Mouse (Mus musculus): ENCODE measurements around the gene Dhx29.

Gene Dhx29

GRCm38 (mm10) chr13:112927287-112928001 lies at the start of gene Dhx29, which contains the start of gene Mtrex:
Dhx29 (plus strand) TSS chr13:112927454.
Mtrex (minus strand) TSS chr13:112927398.
- DNase-seq (ENCODE audit: low spot score in 2 of 2), result peak; percentile 97 to 99

- DNase-seq (ENCODE audit: low spot score in 2 of 2), result no peak
Observed at GRCm38 (mm10) chr13:112887234-112887633, 40.0 kb upstream of the Dhx29 start.

- DNase-seq (ENCODE audit: low spot score in 2 of 2), result no peak
Observed at GRCm38 (mm10) chr13:112902176-112902575, 25.1 kb upstream of the Dhx29 start.

- peak in 1 of 2 experiments; percentile 17 for DNase-seq (ENCODE audit: low spot score in 2 of 2)
Observed at GRCm38 (mm10) chr13:112909663-112910062, 17.6 kb upstream of the Dhx29 start.

- peak in 1 of 2 experiments; percentile 5 for DNase-seq (ENCODE audit: low spot score in 2 of 2)
Observed at GRCm38 (mm10) chr13:112910434-112910833, 16.8 kb upstream of the Dhx29 start.

GRCm38 (mm10) chr13:112919141-112919865 lies 8.0 kb upstream of the Dhx29 start:
- no peak for DNase-seq (ENCODE audit: low spot score in 2 of 2)

GRCm38 (mm10) chr13:112920906-112921305 lies 6.3 kb upstream of the Dhx29 start:
- no peak for DNase-seq (ENCODE audit: low spot score in 2 of 2)

- DNase-seq (ENCODE audit: low spot score in 2 of 2), result no peak
Observed at GRCm38 (mm10) chr13:112925266-112925665, 2.0 kb upstream of the Dhx29 start.

GRCm38 (mm10) chr13:112925976-112926375 lies 1.3 kb upstream of the Dhx29 start:
- no peak for DNase-seq (ENCODE audit: low spot score in 2 of 2)

- DNase-seq (ENCODE audit: low spot score in 2 of 2), result no peak
Observed at GRCm38 (mm10) chr13:112926796-112927195, 458 bp upstream of the Dhx29 start.

- no peak for DNase-seq (ENCODE audit: low spot score in 2 of 2)
Observed at GRCm38 (mm10) chr13:112928038-112928668, 899 bp downstream of the Dhx29 start.

GRCm38 (mm10) chr13:112938130-112938529 lies 10.9 kb downstream of the Dhx29 start:
- DNase-seq (ENCODE audit: low spot score in 2 of 2), result no peak

GRCm38 (mm10) chr13:112941879-112942330 lies 14.7 kb downstream of the Dhx29 start:
- DNase-seq (ENCODE audit: low spot score in 2 of 2), result peak in 1 of 2 experiments; percentile 31

- peak in 1 of 2 experiments; percentile 49 for DNase-seq (ENCODE audit: low spot score in 2 of 2)
Observed at GRCm38 (mm10) chr13:112945312-112945711, 18.1 kb downstream of the Dhx29 start.

GRCm38 (mm10) chr13:112945900-112946299 lies 18.6 kb downstream of the Dhx29 start:
- DNase-seq (ENCODE audit: low spot score in 2 of 2), result no peak

GRCm38 (mm10) chr13:112954067-112954466 lies 26.8 kb downstream of the Dhx29 start:
- DNase-seq (ENCODE audit: low spot score in 2 of 2), result no peak

- no peak for DNase-seq (ENCODE audit: low spot score in 2 of 2)
Observed at GRCm38 (mm10) chr13:112963081-112963480, 35.8 kb downstream of the Dhx29 start.

- no peak for DNase-seq (ENCODE audit: low spot score in 2 of 2)
Observed at GRCm38 (mm10) chr13:112964421-112964820, 37.2 kb downstream of the Dhx29 start.

GRCm38 (mm10) chr13:112967267-112967666 lies 40.0 kb downstream of the Dhx29 start:
- no peak for DNase-seq (ENCODE audit: low spot score in 2 of 2)

- no peak for DNase-seq (ENCODE audit: low spot score in 2 of 2)
Observed at GRCm38 (mm10) chr13:112976720-112977119, 49.5 kb downstream of the Dhx29 start.

GRCm38 (mm10) chr13:112985605-112986450 lies 58.6 kb downstream of the Dhx29 start:
- no peak for DNase-seq (ENCODE audit: low spot score in 2 of 2)
